Mouse (Mus musculus) midbrain, embryonic 15.5 days (tissue): ENCODE data around the gene Krt88. TPM values are rescaled to one million over a fixed set of nuclear protein-coding genes. Genes with fewer than 3 reads are reported as not detected.

Experiments
- ATAC-seq: fragments of 200-750 bp; cut with Nextera tagmentation; replicated peaks from 2 replicates; pipeline ENCODE4 v1.8.0; 2017; ENCODE audit warnings: moderate TSS enrichment
- H3K27ac ChIP-seq: fragments of 300-500 bp; sonication (generic); 2 replicates; pipeline ENCODE4 v1.5.1; 2015; ENCODE audit warnings: mild to moderate bottlenecking, inconsistent platforms
- H3K27me3 ChIP-seq: fragments of 300-500 bp; sonication (generic); replicated peaks from 2 replicates; pipeline ENCODE4 v1.6.1; 2015; ENCODE audit warnings: inconsistent platforms
- H3K36me3 ChIP-seq: fragments of 300-500 bp; sonication (generic); replicated peaks from 2 replicates; pipeline ENCODE4 v1.6.1; 2015; ENCODE audit warnings: inconsistent platforms
- H3K4me1 ChIP-seq: fragments of 300-500 bp; sonication (generic); 2 replicates; pipeline ENCODE4 v1.6.1; 2015; ENCODE audit warnings: inconsistent platforms
- H3K4me2 ChIP-seq: fragments of 300-500 bp; sonication (generic); 2 replicates; pipeline ENCODE4 v1.6.1; 2015; ENCODE audit warnings: inconsistent platforms, mild to moderate bottlenecking, moderate library complexity
- H3K4me3 ChIP-seq: fragments of 300-500 bp; sonication (generic); 2 replicates; pipeline ENCODE4 v1.5.1; 2015; ENCODE audit warnings: mild to moderate bottlenecking, inconsistent platforms
- H3K9ac ChIP-seq: fragments of 300-500 bp; sonication (generic); 2 replicates; pipeline ENCODE4 v1.6.1; 2015; ENCODE audit warnings: mild to moderate bottlenecking, inconsistent platforms
- H3K9me3 ChIP-seq: fragments of 300-500 bp; sonication (generic); 2 replicates; pipeline ENCODE4 v1.6.1; 2016; ENCODE audit warnings: inconsistent platforms
- WGBS: fragments of 180-500 bp; shearing (Covaris S2); methylation state at CpG from one replicate; pipeline ENCODE4 v1.1.7; 2015; ENCODE audit warnings: mixed read lengths; 5-methylcytosine and 5-hydroxymethylcytosine counted together
- polyA plus RNA-seq: library from polyadenylated mRNA; unstranded; fragments of >200 nt; fragmentation: Nextera tagmentation; extraction: Ambion mirVana; gene quantifications from 2 replicates; pipeline ENCODE4 v1.2.1, GENCODE M21; 2015

Krt88 gene
- polyA plus RNA-seq, 1 experiment from 2014 or later = not detected

GRCm38 (mm10) chr15:101446572-101446971 is 972 bp upstream of the Krt88 start:
- Histone ChIP-seq H3K4me3 (no peak overlapping the region), H3K36me3 (no peaks in the 10 kb centered on the region), H3K4me2 (no peak overlapping the region), H3K4me1 (no peaks in the 10 kb centered on the region), H3K27ac (no peak overlapping the region), H3K9ac (no peak overlapping the region), H3K9me3 (no peaks in the 10 kb centered on the region), H3K27me3 (no peaks in the 10 kb centered on the region)
- ATAC-seq = no peak
- 75% methylated on average over 11 of the region's 11 CpGs for WGBS

GRCm38 (mm10) chr15:101453093-101453736 is 5.7 kb downstream of the Krt88 start:
- Histone ChIP-seq H3K36me3 (no peaks in the 10 kb centered on the region), H3K4me2 (peak overlapping the region; percentile 9; the same call in 1 of the 2 replicates), H3K9ac (no peak overlapping the region), H3K27me3 (no peaks in the 10 kb centered on the region), H3K4me3 (no peak overlapping the region), H3K9me3 (no peaks in the 10 kb centered on the region), H3K27ac (no peak overlapping the region), H3K4me1 (peaks cover 2% of the 10 kb centered on the region)
- no peak for ATAC-seq
- whole genome bisulfite sequencing = 7% methylated on average over 13 of the region's 13 CpGs

- Histone ChIP-seq H3K36me3 (no peaks in the 10 kb centered on the region), H3K9ac (no peak overlapping the region), H3K4me2 (no peak overlapping the region), H3K4me1 (peaks cover 5% of the 10 kb centered on the region), H3K4me3 (no peak overlapping the region), H3K9me3 (no peaks in the 10 kb centered on the region), H3K27me3 (no peaks in the 10 kb centered on the region), H3K27ac (no peak overlapping the region)
- 91% methylated on average over 8 of the region's 8 CpGs for WGBS
- ATAC-seq = no peak
Observed at GRCm38 (mm10) chr15:101454774-101455173, 7.2 kb downstream of the Krt88 start.

GRCm38 (mm10) chr15:101455292-101455691 is 7.7 kb downstream of the Krt88 start:
- Histone ChIP-seq H3K9ac (no peak overlapping the region), H3K4me3 (no peak overlapping the region), H3K27ac (no peak overlapping the region), H3K9me3 (no peaks in the 10 kb centered on the region), H3K36me3 (no peaks in the 10 kb centered on the region), H3K4me1 (peaks cover 5% of the 10 kb centered on the region), H3K27me3 (no peaks in the 10 kb centered on the region), H3K4me2 (no peak overlapping the region)
- no peak for ATAC-seq
- 93% methylated on average over 2 of the region's 2 CpGs for WGBS

GRCm38 (mm10) chr15:101455891-101456290 is 8.3 kb downstream of the Krt88 start:
- Histone ChIP-seq H3K27me3 (no peaks in the 10 kb centered on the region), H3K4me3 (no peak overlapping the region), H3K36me3 (no peaks in the 10 kb centered on the region), H3K9me3 (no peaks in the 10 kb centered on the region), H3K4me2 (no peak overlapping the region), H3K9ac (no peak overlapping the region), H3K4me1 (peaks cover 5% of the 10 kb centered on the region), H3K27ac (no peak overlapping the region)
- WGBS = 90% methylated on average over 6 of the region's 6 CpGs
- no peak for ATAC-seq

GRCm38 (mm10) chr15:101458361-101458930 is 10.9 kb downstream of the Krt88 start:
- 0 out of 2 replicates have a peak overlapping the region, but pooled peaks have one; percentile 34 for H3K27ac ChIP-seq
- no peaks in the 10 kb centered on the region for H3K36me3 ChIP-seq
- H3K9me3 ChIP-seq = no peaks in the 10 kb centered on the region
- H3K4me2 ChIP-seq = no peak overlapping the region
- H3K27me3 ChIP-seq = no peaks in the 10 kb centered on the region
- ATAC-seq = no peak
- 35% methylated on average over 16 of the region's 16 CpGs for WGBS
- H3K4me1 ChIP-seq = peaks cover 5% of the 10 kb centered on the region
- no peak overlapping the region for H3K9ac ChIP-seq
- no peak overlapping the region for H3K4me3 ChIP-seq

- Histone ChIP-seq H3K27ac (no peak overlapping the region), H3K4me3 (no peak overlapping the region), H3K4me2 (no peak overlapping the region), H3K36me3 (no peaks in the 10 kb centered on the region), H3K9ac (no peak overlapping the region), H3K4me1 (peaks cover 5% of the 10 kb centered on the region), H3K9me3 (no peaks in the 10 kb centered on the region), H3K27me3 (no peaks in the 10 kb centered on the region)
- ATAC-seq = no peak
- 87% methylated on average over 14 of the region's 14 CpGs for WGBS
Observed at GRCm38 (mm10) chr15:101459283-101459682, 11.7 kb downstream of the Krt88 start.

- Histone ChIP-seq H3K4me1 (no peaks in the 10 kb centered on the region; the same call in 1 of the 2 replicates), H3K9ac (no peak within 1 kb of the TSS)
Observed at GRCm38 (mm10) chr15:101463651-101464050, 16.1 kb downstream of the Krt88 start, which contains the start of gene Krt81. Gene Krt81, minus strand, starts transcription at chr15:101463751.

GRCm38 (mm10) chr15:101469093-101469492 is 21.5 kb downstream of the Krt88 start:
- WGBS = 92% methylated on average over 4 of the region's 4 CpGs
- Histone ChIP-seq H3K27ac (no peak overlapping the region), H3K9me3 (no peaks in the 10 kb centered on the region), H3K4me2 (no peak overlapping the region), H3K4me1 (no peaks in the 10 kb centered on the region), H3K27me3 (no peaks in the 10 kb centered on the region), H3K9ac (no peak overlapping the region), H3K4me3 (no peak overlapping the region), H3K36me3 (no peaks in the 10 kb centered on the region)
- ATAC-seq = no peak

More at GRCm38 (mm10) chr15:101463651-101464050, 16.1 kb downstream of the Krt88 start, which contains the start of gene Krt81:
- ATAC-seq = no peak
- H3K9me3 ChIP-seq = no peaks in the 10 kb centered on the region
- 89% methylated on average over 13 of the region's 13 CpGs for WGBS
- H3K36me3 ChIP-seq = no peaks in the 10 kb centered on the region
- H3K4me3 ChIP-seq = no peak within 1 kb of the TSS
- H3K27me3 ChIP-seq = no peaks in the 10 kb centered on the region
- no peak within 1 kb of the TSS for H3K4me2 ChIP-seq
- H3K27ac ChIP-seq = no peak within 1 kb of the TSS

GRCm38 (mm10) chr15:101472952-101473528 is 25.5 kb downstream of the Krt88 start, which contains the start of gene Krt86:
Gene Krt86, plus strand, starts transcription at chr15:101473478.
- no peaks in the 10 kb centered on the region for H3K4me1 ChIP-seq
- 42% methylated on average over 10 of the region's 10 CpGs for WGBS
- H3K27ac ChIP-seq = no peak within 1 kb of the TSS

GRCm38 (mm10) chr15:101479007-101479665 is 31.6 kb downstream of the Krt88 start:
- Histone ChIP-seq H3K4me1 (peaks cover 9% of the 10 kb centered on the region), H3K9me3 (no peaks in the 10 kb centered on the region), H3K9ac (peak overlapping the region; percentile 15; the same call in 1 of the 2 replicates), H3K36me3 (no peaks in the 10 kb centered on the region), H3K27me3 (no peaks in the 10 kb centered on the region), H3K27ac (0 out of 2 replicates have a peak overlapping the region, but pooled peaks have one; percentile 3), H3K4me3 (peak overlapping the region; percentile 28), H3K4me2 (peak overlapping the region; percentile 67)
- 11% methylated on average over 31 of the region's 31 CpGs for WGBS
- ATAC-seq = no peak

More at GRCm38 (mm10) chr15:101472952-101473528, 25.5 kb downstream of the Krt88 start, which contains the start of gene Krt86:
- no peaks in the 10 kb centered on the region for H3K36me3 ChIP-seq
- no peak within 1 kb of the TSS for H3K9ac ChIP-seq
- no peak for ATAC-seq
- H3K27me3 ChIP-seq = no peaks in the 10 kb centered on the region
- H3K4me3 ChIP-seq = no peak within 1 kb of the TSS
- H3K9me3 ChIP-seq = no peaks in the 10 kb centered on the region
- H3K4me2 ChIP-seq = no peak within 1 kb of the TSS

- Histone ChIP-seq H3K36me3 (no peaks in the 10 kb centered on the region), H3K9me3 (no peaks in the 10 kb centered on the region), H3K9ac (no peak overlapping the region), H3K4me3 (peak overlapping the region; percentile 28), H3K27ac (0 out of 2 replicates have a peak overlapping the region, but pooled peaks have one; percentile 3), H3K27me3 (no peaks in the 10 kb centered on the region), H3K4me1 (peaks cover 9% of the 10 kb centered on the region), H3K4me2 (peak overlapping the region; percentile 67)
- WGBS = 28% methylated on average over 11 of the region's 11 CpGs
- peak; percentile 56; the same call in 1 of the 2 replicates for ATAC-seq
Observed at GRCm38 (mm10) chr15:101479666-101480060, 32.1 kb downstream of the Krt88 start.
